Mouse (Mus musculus) heart, embryonic 11.5 days (tissue): Measurements from ENCODE around the gene Creb3. TPM values are rescaled to one million over a fixed set of nuclear protein-coding genes. Genes with fewer than 3 reads are reported as not detected.
"Not testable (repeated sequence)": the region's sequence is repeated elsewhere in the genome, so short reads cannot be mapped to it uniquely, and the experiment has no call there.

ENCODE experiments used
- ATAC-seq: fragments of 200-750 bp; cut with Nextera tagmentation; replicated peaks from 2 replicates; pipeline ENCODE4 v1.8.0; 2017; ENCODE audit warnings: moderate library complexity; ENCODE audit not compliant: insufficient number of reproducible peaks, low FRiP score, low TSS enrichment
- H3K27ac ChIP-seq: fragments of 300-500 bp; sonication (generic); 2 replicates; pipeline ENCODE4 v1.5.1; 2014; ENCODE audit warnings: mild to moderate bottlenecking, low read depth, low read length
- H3K27me3 ChIP-seq: fragments of 300-500 bp; sonication (generic); 2 replicates; pipeline ENCODE4 v1.6.1; 2014; ENCODE audit warnings: mild to moderate bottlenecking, low read length, mixed read lengths; ENCODE audit not compliant: control insufficient read depth, insufficient read depth
- H3K36me3 ChIP-seq: fragments of 300-500 bp; sonication (generic); 2 replicates; pipeline ENCODE4 v1.6.1; 2014; ENCODE audit warnings: mild to moderate bottlenecking, low read length, moderate library complexity, mixed read lengths; ENCODE audit not compliant: control insufficient read depth, insufficient read depth
- H3K4me1 ChIP-seq: fragments of 300-500 bp; sonication (generic); 2 replicates; pipeline ENCODE4 v1.6.1; 2014; ENCODE audit warnings: low read length; ENCODE audit not compliant: control insufficient read depth, insufficient read depth
- H3K4me2 ChIP-seq: fragments of 300-500 bp; sonication (generic); 2 replicates; pipeline ENCODE4 v1.6.1; 2014; ENCODE audit warnings: mild to moderate bottlenecking, moderate library complexity
- H3K4me3 ChIP-seq: fragments of 300-500 bp; sonication (generic); 2 replicates; pipeline ENCODE4 v1.5.1; 2014; ENCODE audit warnings: low read depth, low read length
- H3K9ac ChIP-seq: fragments of 300-500 bp; sonication (generic); 2 replicates; pipeline ENCODE4 v1.6.1; 2014; ENCODE audit warnings: mild to moderate bottlenecking, low read depth, low read length, moderate library complexity
- H3K9me3 ChIP-seq: fragments of 300-500 bp; sonication (generic); replicated peaks from 2 replicates; pipeline ENCODE4 v1.6.1; 2016; ENCODE audit warnings: low read length; ENCODE audit not compliant: control insufficient read depth
- WGBS: fragments of 180-500 bp; shearing (Covaris S2); extraction: QIAGEN DNeasy Blood & Tissue Kit; methylation state at CpG from one replicate; pipeline ENCODE4 v1.1.7; 2014; ENCODE audit not compliant: insufficient replicate concordance; 5-methylcytosine and 5-hydroxymethylcytosine counted together
- polyA plus RNA-seq: library from polyadenylated mRNA; unstranded; fragments of >200 nt; fragmentation: Nextera tagmentation; extraction: Ambion mirVana; gene quantifications from 2 replicates; pipeline ENCODE4 v1.2.1, GENCODE M21; 2014

Gene Creb3
- polyA plus RNA-seq, 1 experiment from 2014 or later, result 59.7 TPM

DNA sequence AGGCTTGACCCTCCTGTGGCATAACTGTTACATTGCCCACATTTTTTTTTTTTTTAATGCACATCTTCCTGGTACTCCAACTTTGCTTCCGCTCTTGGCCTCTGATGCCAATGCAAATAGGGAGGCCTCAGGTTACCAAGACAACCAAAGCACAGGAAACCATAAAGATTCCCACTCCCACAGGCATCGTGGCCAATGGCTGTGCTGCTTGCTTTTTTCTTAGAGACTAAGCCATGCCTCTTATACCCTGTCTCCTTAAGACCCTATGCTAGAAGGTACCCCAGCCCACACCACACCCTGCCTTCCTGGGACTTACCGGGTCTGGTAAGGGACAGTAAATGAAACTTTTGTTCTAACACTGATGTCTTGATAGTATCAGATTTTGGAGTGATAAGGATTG is 31.3 kb downstream of the Creb3 start:
- H3K27ac ChIP-seq, result no peak overlapping the region
- no peak for ATAC-seq
- WGBS, result 59% methylated on average over 3 of the region's 3 CpGs
- H3K9ac ChIP-seq, result no peak overlapping the region
- no peaks in the 10 kb centered on the region for H3K27me3 ChIP-seq
- H3K4me1 ChIP-seq, result no peaks in the 10 kb centered on the region
- H3K4me2 ChIP-seq, result no peak overlapping the region
- H3K36me3 ChIP-seq, result no peaks in the 10 kb centered on the region
- H3K9me3 ChIP-seq, result no peaks in the 10 kb centered on the region
- H3K4me3 ChIP-seq, result no peak overlapping the region

DNA sequence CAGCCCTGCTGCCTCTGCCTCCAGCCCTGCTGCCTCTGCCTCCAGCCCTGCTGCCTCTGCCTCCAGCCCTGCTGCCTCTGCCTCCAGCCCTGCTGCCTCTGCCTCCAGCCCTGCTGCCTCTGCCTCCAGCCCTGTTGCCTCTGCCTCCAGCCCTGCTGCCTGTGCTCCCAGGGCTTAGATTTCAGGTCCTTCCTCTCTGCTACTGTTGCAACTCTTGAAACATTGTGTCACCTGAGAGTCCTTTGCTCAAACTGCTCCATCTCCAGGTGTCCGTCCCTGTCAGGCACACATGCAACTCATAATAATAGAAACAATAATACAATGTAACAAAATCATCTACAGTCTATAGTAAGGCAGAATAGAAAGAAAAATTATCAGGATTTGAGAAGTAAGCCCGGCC is 34.5 kb downstream of the Creb3 start:
- ATAC-seq, H3K9ac ChIP-seq, H3K4me2 ChIP-seq, H3K36me3 ChIP-seq, H3K27me3 ChIP-seq, H3K4me1 ChIP-seq, H3K4me3 ChIP-seq, H3K9me3 ChIP-seq, H3K27ac ChIP-seq: not testable (repeated sequence)
- 71% methylated on average over 2 of the region's 2 CpGs for WGBS

DNA sequence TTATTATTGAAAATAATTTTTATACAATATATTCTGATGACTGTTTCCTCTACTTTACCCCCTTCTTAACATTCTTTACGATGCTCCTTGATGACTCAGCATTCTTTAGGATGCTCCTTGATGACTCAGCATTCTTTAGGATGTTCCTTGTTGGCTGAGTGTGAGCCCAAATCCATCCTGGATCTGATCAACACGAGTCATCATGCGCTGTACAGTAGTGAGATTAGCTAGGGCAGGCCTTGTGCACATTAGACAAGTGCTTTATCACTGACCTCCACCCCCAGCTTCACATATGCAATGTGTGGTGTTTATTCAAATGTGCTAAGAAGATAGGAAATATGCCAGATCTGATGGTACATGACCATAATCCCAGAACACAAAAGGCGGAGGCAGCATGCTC is 36.1 kb downstream of the Creb3 start:
- Histone ChIP-seq H3K27me3 (no peaks in the 10 kb centered on the region), H3K27ac (no peak overlapping the region), H3K36me3 (no peaks in the 10 kb centered on the region), H3K4me1 (no peaks in the 10 kb centered on the region), H3K9ac (no peak overlapping the region), H3K9me3 (no peaks in the 10 kb centered on the region), H3K4me2 (no peak overlapping the region), H3K4me3 (no peak overlapping the region)
- WGBS, result 72% methylated on average over 4 of the region's 4 CpGs
- ATAC-seq, result no peak

DNA sequence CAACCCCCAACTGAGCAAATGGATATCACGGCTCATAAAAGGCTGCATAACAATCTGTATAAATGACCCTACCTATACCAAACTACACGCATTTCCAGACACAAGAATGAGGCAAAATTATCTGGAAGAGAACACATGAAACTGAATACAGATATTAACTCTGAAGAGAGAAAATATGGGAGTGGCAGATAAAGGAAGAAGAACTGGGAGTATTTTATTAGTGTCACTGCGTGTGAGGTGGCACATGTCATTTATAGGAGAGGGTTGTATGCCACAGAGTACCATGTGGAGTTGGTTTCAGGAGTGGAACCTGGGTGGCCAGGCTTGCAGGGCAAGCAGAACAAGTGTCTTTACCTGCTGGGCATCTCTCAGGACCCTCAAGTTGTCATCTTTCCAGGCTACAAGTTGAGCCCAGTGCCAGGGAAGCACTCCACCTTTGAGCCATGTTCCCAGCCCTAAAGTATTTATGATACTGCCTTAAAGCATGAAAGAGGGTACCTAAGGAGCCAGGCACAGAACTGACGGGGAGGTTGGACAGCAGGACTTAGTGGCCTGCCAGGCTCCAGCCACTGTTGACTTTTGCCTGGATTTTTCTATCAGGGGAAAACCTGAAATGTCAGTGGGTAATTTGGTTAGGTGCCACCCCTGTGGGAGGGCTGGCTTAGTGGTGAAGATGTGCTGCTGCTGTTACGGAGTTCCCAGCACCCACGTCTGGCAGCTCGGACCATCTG is 36.7 kb downstream of the Creb3 start:
- H3K36me3 ChIP-seq, result no peaks in the 10 kb centered on the region

DNA sequence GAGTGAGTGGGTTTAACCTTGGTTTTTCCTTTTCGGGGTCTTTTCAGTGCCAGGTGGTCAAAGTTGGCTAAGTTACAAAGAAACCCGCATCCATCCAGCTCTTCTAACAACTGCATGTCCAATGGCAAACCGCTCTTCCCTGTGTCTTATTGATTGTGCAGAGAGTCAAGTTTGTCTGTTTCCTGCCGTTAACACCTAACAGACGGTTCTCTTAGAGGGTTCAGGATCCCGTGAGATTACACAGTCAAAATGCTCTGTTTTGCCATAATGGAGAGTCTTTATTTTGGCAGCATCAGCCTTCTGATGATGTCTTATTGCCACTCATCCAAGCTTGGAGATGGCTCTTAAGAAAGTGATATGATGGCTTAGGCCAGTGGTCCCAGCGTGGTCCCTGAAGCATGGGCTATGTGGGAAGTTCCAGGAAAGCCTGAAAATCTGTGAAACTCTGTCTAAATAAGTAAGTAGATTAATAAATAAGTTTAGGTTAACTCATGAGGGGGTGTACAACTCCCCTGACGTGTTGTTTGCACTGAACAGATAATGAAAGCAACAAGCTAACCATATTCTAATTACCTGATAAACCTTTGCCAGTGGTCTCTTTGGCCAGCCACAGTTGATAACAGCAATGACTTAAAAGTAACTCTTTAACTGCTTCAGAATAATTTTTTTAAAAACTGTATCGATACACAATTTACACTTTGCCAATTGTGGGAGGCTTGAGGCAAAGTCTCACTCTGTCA is 38.2 kb downstream of the Creb3 start:
- Histone ChIP-seq H3K9ac (no peak overlapping the region), H3K4me3 (no peak overlapping the region), H3K9me3 (no peaks in the 10 kb centered on the region), H3K36me3 (no peaks in the 10 kb centered on the region), H3K4me2 (no peak overlapping the region), H3K4me1 (peaks cover 9% of the 10 kb centered on the region; the same call in 1 of the 2 replicates), H3K27ac (no peak overlapping the region), H3K27me3 (no peaks in the 10 kb centered on the region)
- 73% methylated on average over 9 of the region's 9 CpGs for whole genome bisulfite sequencing
- no peak for ATAC-seq

More for the DNA sequence above, 36.7 kb downstream of the Creb3 start:
- no peaks in the 10 kb centered on the region for H3K27me3 ChIP-seq
- no peak overlapping the region for H3K9ac ChIP-seq
- no peak overlapping the region for H3K4me3 ChIP-seq
- H3K9me3 ChIP-seq, result no peaks in the 10 kb centered on the region
- H3K4me1 ChIP-seq, result no peaks in the 10 kb centered on the region
- no peak overlapping the region for H3K4me2 ChIP-seq
- no peak for ATAC-seq
- 78% methylated on average over 7 of the region's 7 CpGs for WGBS
- no peak overlapping the region for H3K27ac ChIP-seq

DNA sequence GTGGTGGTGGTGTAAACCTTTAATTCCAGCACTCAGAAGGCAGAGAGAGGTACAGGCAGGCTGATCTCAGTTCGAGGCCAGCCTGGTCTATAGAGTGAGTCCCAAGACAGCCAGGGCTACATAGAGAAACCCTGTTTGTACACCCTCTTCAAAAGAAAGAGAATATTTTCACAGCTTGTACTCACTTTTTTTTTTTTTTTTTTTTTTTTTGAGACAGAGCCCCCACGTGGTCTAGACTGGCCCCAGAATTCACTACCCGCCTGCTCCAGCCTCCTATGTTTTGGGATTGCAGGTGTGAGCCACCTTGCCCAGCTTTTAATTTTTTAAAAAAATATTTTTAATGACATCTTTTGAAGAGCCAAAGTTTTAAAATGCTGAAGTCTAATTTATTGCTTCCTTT is 42.0 kb downstream of the Creb3 start:
- Histone ChIP-seq H3K9ac (no peak overlapping the region), H3K4me3 (no peak overlapping the region), H3K4me2 (no peak overlapping the region), H3K4me1 (peaks cover 9% of the 10 kb centered on the region; the same call in 1 of the 2 replicates), H3K27ac (no peak overlapping the region), H3K27me3 (no peaks in the 10 kb centered on the region), H3K9me3 (no peaks in the 10 kb centered on the region), H3K36me3 (no peaks in the 10 kb centered on the region)
- 73% methylated on average over 3 of the region's 3 CpGs for WGBS
- no peak for ATAC-seq

DNA sequence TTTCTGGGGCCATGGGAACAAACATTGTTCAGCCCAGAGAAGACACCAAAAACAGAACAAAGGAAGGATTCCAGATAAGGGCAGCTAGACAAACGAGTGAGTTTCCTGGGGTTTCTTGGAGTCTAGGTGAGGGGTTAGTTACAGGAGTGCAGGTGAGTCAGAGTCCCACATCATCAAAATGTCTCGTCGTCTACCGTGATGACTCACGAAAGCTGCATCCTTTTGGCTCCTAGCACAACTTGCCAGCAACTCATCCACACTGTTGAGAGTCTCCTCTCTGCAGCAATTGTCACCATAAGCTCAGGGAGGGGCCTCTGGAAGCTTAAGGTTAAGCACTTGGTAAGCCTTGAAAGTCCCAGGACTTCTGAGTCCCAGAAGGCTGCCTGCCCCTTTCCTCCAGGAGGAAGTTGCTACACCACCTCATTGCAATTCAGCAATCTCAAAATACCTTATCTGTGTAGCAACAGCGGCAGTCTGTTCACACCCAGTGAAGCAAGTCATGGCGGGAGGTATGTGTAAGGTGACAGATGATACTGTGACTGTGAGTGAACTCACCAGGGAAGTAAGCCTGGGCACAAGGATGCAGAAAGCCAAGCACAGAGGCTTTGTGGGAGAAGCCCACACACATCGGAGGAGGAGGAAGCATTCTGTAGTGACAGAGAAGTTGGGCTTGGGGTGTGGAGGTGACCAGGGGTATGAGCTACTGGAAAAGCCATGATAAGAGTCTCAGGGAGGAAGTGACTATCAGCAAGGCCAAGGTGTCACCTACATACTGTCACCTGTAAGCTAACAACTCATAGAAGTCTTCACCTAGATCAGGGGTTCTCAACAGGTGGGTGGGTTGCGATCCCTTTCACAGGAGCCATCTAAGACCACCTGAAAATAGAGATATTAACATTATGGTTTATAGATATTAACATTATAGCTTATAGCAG is 42.9 kb downstream of the Creb3 start:
- Histone ChIP-seq H3K4me3 (no peak overlapping the region), H3K27me3 (no peaks in the 10 kb centered on the region), H3K27ac (no peak overlapping the region), H3K4me2 (no peak overlapping the region), H3K9ac (no peak overlapping the region), H3K36me3 (no peaks in the 10 kb centered on the region), H3K4me1 (peaks cover 9% of the 10 kb centered on the region; the same call in 1 of the 2 replicates), H3K9me3 (no peaks in the 10 kb centered on the region)
- ATAC-seq, result no peak
- 41% methylated on average over 9 of the region's 9 CpGs for WGBS

DNA sequence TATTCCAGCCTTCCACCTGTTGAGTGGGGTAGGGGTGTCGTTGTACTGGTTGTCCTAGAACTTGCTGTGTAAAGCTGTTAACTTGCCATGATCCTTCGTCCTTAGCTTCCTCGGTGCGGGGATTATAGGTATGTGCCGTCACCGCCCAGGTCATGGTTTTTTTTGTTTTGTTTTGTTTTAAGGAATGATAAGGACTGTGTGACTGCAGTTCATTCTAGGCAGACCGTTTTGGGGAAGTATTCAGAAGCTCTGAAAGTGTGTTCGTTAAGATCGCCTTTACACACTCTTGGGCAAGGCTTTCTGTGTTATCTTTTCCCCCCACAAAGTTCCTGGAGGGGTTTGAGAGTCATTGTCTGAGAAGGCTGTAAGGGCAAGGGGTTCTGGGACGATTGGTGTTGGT is 50.4 kb downstream of the Creb3 start:
- Histone ChIP-seq H3K9ac (no peak overlapping the region), H3K27ac (no peak overlapping the region), H3K4me1 (no peaks in the 10 kb centered on the region), H3K9me3 (no peaks in the 10 kb centered on the region), H3K4me3 (no peak overlapping the region), H3K4me2 (no peak overlapping the region), H3K27me3 (no peaks in the 10 kb centered on the region), H3K36me3 (no peaks in the 10 kb centered on the region)
- 57% methylated on average over 10 of the region's 10 CpGs for WGBS
- no peak for ATAC-seq
